Comparison of ENCODE assay signal across 32 mouse cellular contexts in genomic region chr4:63166323-63166722, GRCm38 (mm10). TPM values are rescaled to one million over a fixed set of nuclear protein-coding genes. Genes with fewer than 3 reads are reported as not detected.
A peak's percentile ranks its signal among the peaks of the same experiment; 100 is the strongest.
DNase-seq lines count a peak whose midpoint lies in the region; ATAC-seq lines count a peak whose summit lies in the region.
"Had no signal": no experiment of that assay in that cellular context is flagged by ENCODE, and none has a peak within 500 bp of the region (broad histone marks: within the 10 kb centered on the region; RNA-seq: fewer than 3 reads in every experiment).

No protein-coding gene starts in this region.

- ATAC-seq in kidney, embryonic 15.5 days (replicated peaks; ENCODE audit: low FRiP score) = no peak
- ATAC-seq in intestine, embryonic 16.5 days = peak; percentile 62
- ATAC-seq: forebrain, embryonic 16.5 days had no signal

- H3K9me3 ChIP-seq in kidney, embryonic 15.5 days (replicated peaks) = no peaks in the 10 kb centered on the region
- no peaks in the 10 kb centered on the region for H3K9me3 ChIP-seq in intestine, embryonic 16.5 days (ENCODE audit: control insufficient read depth, low read length)
- H3K9me3 ChIP-seq: embryonic facial prominence, embryonic 13.5 days; forebrain, embryonic 10.5 days; hindbrain, embryonic 12.5 days; limb, embryonic 13.5 days; megakaryocyte, embryonic 14.5 days; midbrain, embryonic 12.5 days; neural tube, embryonic 12.5 days had no signal

- H3K4me2 ChIP-seq in kidney, embryonic 15.5 days = no peak overlapping the region
- H3K4me2 ChIP-seq in intestine, embryonic 16.5 days (ENCODE audit: low read depth, low read length) = peak overlapping the region; percentile 21
- H3K4me2 ChIP-seq: embryonic facial prominence, embryonic 13.5 days; hindbrain, embryonic 12.5 days; limb, embryonic 13.5 days; liver, embryonic 11.5 days; midbrain, embryonic 12.5 days; neural tube, embryonic 12.5 days had no signal

- H3K9ac ChIP-seq in kidney, embryonic 15.5 days = no peak overlapping the region
- no peak overlapping the region for H3K9ac ChIP-seq in intestine, embryonic 16.5 days (ENCODE audit: low read depth, low read length)
- H3K9ac ChIP-seq: embryonic facial prominence, embryonic 13.5 days; hindbrain, embryonic 12.5 days; limb, embryonic 13.5 days; midbrain, embryonic 12.5 days; neural tube, embryonic 12.5 days had no signal

- H3K27ac ChIP-seq in kidney, embryonic 15.5 days = peak overlapping the region; percentile 11; the same call in 1 of the 2 replicates
- H3K27ac ChIP-seq in intestine, embryonic 16.5 days (ENCODE audit: low read length) = peak overlapping the region; percentile 78
- H3K27ac ChIP-seq: embryonic facial prominence, embryonic 13.5 days; forebrain, embryonic 10.5 days; hindbrain, embryonic 12.5 days; kidney, postnatal 0 days; left cerebral cortex, adult 2 months; limb, embryonic 13.5 days; midbrain, embryonic 12.5 days; neural tube, embryonic 12.5 days had no signal

- no peak overlapping the region for H3K4me3 ChIP-seq in kidney, embryonic 15.5 days (replicated peaks)
- H3K4me3 ChIP-seq in intestine, embryonic 16.5 days (ENCODE audit: low read length) = no peak overlapping the region; the same call in 1 of the 2 replicates
- H3K4me3 ChIP-seq: embryonic facial prominence, embryonic 13.5 days; forebrain, embryonic 10.5 days; hindbrain, embryonic 12.5 days; left cerebral cortex, adult 2 months; limb, embryonic 13.5 days; midbrain, embryonic 12.5 days; myocyte; neural tube, embryonic 12.5 days had no signal

- H3K36me3 ChIP-seq in kidney, embryonic 15.5 days = peaks cover 14% of the 10 kb centered on the region; the same call in 1 of the 2 replicates
- H3K36me3 ChIP-seq in intestine, embryonic 16.5 days (ENCODE audit: control insufficient read depth, insufficient read depth, low read length) = no peaks in the 10 kb centered on the region
- H3K36me3 ChIP-seq: embryonic facial prominence, embryonic 13.5 days; forebrain, embryonic 10.5 days; hindbrain, embryonic 12.5 days; limb, embryonic 13.5 days; midbrain, embryonic 12.5 days; neural tube, embryonic 12.5 days had no signal

- H3K4me1 ChIP-seq in kidney, embryonic 15.5 days = peaks cover 23% of the 10 kb centered on the region
- H3K4me1 ChIP-seq in intestine, embryonic 16.5 days (ENCODE audit: control insufficient read depth, insufficient read depth, low read length) = peaks cover 21% of the 10 kb centered on the region
- H3K4me1 ChIP-seq: embryonic facial prominence, embryonic 13.5 days; forebrain, embryonic 10.5 days; hindbrain, embryonic 12.5 days; limb, embryonic 13.5 days; megakaryocyte, embryonic 14.5 days; neural tube, embryonic 12.5 days had no signal

- 79% methylated on average over 5 of the region's 5 CpGs for WGBS in kidney, embryonic 15.5 days
- 72% methylated on average over 5 of the region's 5 CpGs for WGBS in intestine, embryonic 16.5 days

- DNase-seq in kidney, postnatal 25 days = no peak
- peak; percentile 36 to 52 for DNase-seq in thymus, adult 18-20 months
- peak; percentile 62 for DNase-seq in thymus, postnatal 25 days
- no peak for DNase-seq in layer of hippocampus, postnatal 36 days
- no peak for DNase-seq in adrenal gland, postnatal 10 days
- DNase-seq: adrenal gland, postnatal 36 days; cerebellum, adult 18-20 months; cerebellum, postnatal 10 days; gastrocnemius, postnatal 10 days; heart, postnatal 14 days; lung, postnatal 36 days; right cerebral cortex, adult 18-20 months; right cerebral cortex, postnatal 4 days had no signal

- peaks cover 3% of the 10 kb centered on the region; the same call in 1 of the 2 replicates for H3K27me3 ChIP-seq in kidney, embryonic 15.5 days
- no peaks in the 10 kb centered on the region for H3K27me3 ChIP-seq in intestine, embryonic 16.5 days (replicated peaks; ENCODE audit: control insufficient read depth, insufficient read depth, low read length)

RNA-seq across cellular contexts. Expression of gene Kif12, which starts 5.6 kb away (rescaled TPM):
- polyA plus RNA-seq in kidney, embryonic 15.5 days (2015; fragmentation: Nextera tagmentation; extraction: Ambion mirVana) = 100.0 and 109 TPM in 2 replicates
- 98.5 and 102 TPM in 2 replicates for polyA plus RNA-seq in intestine, embryonic 16.5 days (2015; fragmentation: Nextera tagmentation; extraction: Ambion mirVana)
- not detected for total RNA-seq in layer of hippocampus, postnatal 36 days (2021)
- under 1 TPM in 1 of 2 experiments, not detected in 1; 0.45 TPM for total RNA-seq in adrenal gland, postnatal 10 days (2021)
- total RNA-seq: adrenal gland, postnatal 36 days; common myeloid progenitor, adult 5-6 weeks; gastrocnemius, postnatal 10 days; heart, postnatal 14 days; layer of hippocampus, postnatal 10 days; left cerebral cortex, adult 2 months; left cerebral cortex, postnatal 36 days had no signal
- polyA plus RNA-seq: embryonic facial prominence, embryonic 13.5 days; forebrain, embryonic 10.5 days; midbrain, embryonic 12.5 days; myocyte; neural tube, embryonic 12.5 days had no signal

RNA-seq across cellular contexts. Expression of gene Ambp, which starts 11.7 kb away (rescaled TPM):
- polyA plus RNA-seq in kidney, embryonic 15.5 days (2015; fragmentation: Nextera tagmentation; extraction: Ambion mirVana) = 8.6 and 19.0 TPM in 2 replicates
- polyA plus RNA-seq in intestine, embryonic 16.5 days (2015; fragmentation: Nextera tagmentation; extraction: Ambion mirVana) = 29.0 and 54.2 TPM in 2 replicates
- total RNA-seq in layer of hippocampus, postnatal 36 days (2021) = not detected
- 100 to 1,000 TPM; 247 to 625 TPM for total RNA-seq in adrenal gland, postnatal 10 days (2021)
- total RNA-seq: common myeloid progenitor, adult 5-6 weeks; heart, postnatal 14 days; layer of hippocampus, postnatal 10 days; left cerebral cortex, adult 2 months; left cerebral cortex, postnatal 36 days; midbrain, postnatal 0 days had no signal
- polyA plus RNA-seq: embryonic facial prominence, embryonic 13.5 days; forebrain, embryonic 10.5 days; heart, embryonic 14.5 days; hindbrain, embryonic 12.5 days; midbrain, embryonic 12.5 days; midbrain, postnatal 0 days; myocyte had no signal

RNA-seq across cellular contexts. Expression of gene Col27a1, which starts 47.5 kb away (rescaled TPM):
- polyA plus RNA-seq in kidney, embryonic 15.5 days (2015; fragmentation: Nextera tagmentation; extraction: Ambion mirVana) = 7.3 and 9.4 TPM in 2 replicates
- polyA plus RNA-seq in intestine, embryonic 16.5 days (2015; fragmentation: Nextera tagmentation; extraction: Ambion mirVana) = 8.1 and 9.6 TPM in 2 replicates
- total RNA-seq in layer of hippocampus, postnatal 36 days (2021) = 1 to 10 TPM; 3.9 to 5.4 TPM
- 10 to 100 TPM; 11.4 to 15.2 TPM for total RNA-seq in adrenal gland, postnatal 10 days (2021)

Comparison
In these comparisons a context has a peak if more than half of its experiments do, and no peak if none do; other contexts are left out.
1. DNase-seq: peak in thymus, adult 18-20 months (2 of 2) and thymus, postnatal 25 days (single experiment); none in kidney, postnatal 25 days (0 of 2), layer of hippocampus, postnatal 36 days (0 of 2) and adrenal gland, postnatal 10 days (single experiment).
2. RNA of gene Ambp, which starts 11.7 kb away (total RNA-seq): 247 to 625 TPM in adrenal gland, postnatal 10 days; not detected in layer of hippocampus, postnatal 36 days; every median in the first group is over 100 times any median in the second.